Mouse (Mus musculus): ENCODE measurements at regions not wholly inside any gene's neighbourhood (a gene's known extent, or its start where the extent isn't known, plus 50 kb on each side); places are given as distances from the start of the nearest gene placed in this dataset.

DNA sequence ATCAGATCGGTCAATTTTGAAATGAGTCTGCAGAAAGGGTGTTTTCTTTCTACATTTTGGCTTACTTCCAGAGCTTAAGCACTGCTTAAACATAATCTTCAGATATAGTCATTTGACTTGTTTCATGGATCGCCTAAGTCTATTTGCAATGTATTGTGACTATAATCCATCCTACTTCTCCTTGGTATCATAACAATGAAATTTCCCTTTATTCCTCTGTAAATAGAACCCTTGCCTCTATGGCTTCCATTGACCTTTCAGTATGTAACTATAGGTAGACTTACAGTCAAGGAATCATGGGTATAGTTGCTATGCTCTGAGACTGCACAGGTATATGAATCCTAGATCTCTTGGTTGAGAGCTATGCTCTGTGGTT lies 509.0 kb upstream of the Cited2 start:
- no peak for ATAC-seq (ENCODE audit: extremely low read depth, insufficient number of reproducible peaks, low FRiP score, poor library complexity, severe bottlenecking)

DNA sequence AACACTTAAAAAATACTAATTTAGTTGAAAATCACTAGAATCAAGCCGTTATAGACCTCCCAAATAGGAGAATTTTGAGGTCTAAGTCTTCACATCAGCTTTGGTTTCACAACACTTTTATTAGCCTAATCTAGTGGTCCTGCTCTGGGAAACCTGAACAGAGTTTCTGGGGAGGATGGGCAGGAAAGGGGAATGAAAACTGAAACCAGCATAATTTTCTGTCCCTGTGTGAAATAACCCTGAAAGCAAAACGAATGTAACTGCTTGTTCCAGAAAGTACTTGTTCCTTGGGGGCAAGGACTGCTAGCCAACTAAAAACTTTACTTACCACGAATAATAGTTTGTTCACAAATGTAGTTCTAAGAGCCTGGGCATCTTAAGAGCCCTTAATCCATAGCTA lies 508.0 kb upstream of the Cited2 start:
- no peak for ATAC-seq (ENCODE audit: extremely low read depth, insufficient number of reproducible peaks, low FRiP score, poor library complexity, severe bottlenecking)

DNA sequence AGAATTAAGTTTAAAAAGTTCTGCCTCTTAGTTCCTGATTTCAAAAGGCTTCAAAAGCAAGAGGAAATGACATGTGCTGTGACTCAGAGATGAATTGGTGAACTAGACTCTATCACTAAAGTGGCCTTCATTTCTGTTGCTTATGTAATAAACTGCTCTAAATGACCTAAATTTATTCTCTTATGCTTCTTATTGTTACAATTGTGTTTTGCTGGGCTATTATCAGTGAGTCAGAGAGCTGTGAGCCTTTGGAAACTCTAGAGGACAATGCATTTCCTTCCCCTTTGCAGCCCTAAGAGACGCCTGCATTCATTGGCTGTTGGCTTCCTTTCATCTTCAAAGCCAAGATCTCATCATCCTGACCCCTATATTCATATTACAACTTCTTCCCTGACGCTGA lies 501.5 kb upstream of the Cited2 start:
- ATAC-seq (ENCODE audit: extremely low read depth, insufficient number of reproducible peaks, low FRiP score, poor library complexity, severe bottlenecking): peak; percentile 58; the same call in 1 of the 2 replicates

DNA sequence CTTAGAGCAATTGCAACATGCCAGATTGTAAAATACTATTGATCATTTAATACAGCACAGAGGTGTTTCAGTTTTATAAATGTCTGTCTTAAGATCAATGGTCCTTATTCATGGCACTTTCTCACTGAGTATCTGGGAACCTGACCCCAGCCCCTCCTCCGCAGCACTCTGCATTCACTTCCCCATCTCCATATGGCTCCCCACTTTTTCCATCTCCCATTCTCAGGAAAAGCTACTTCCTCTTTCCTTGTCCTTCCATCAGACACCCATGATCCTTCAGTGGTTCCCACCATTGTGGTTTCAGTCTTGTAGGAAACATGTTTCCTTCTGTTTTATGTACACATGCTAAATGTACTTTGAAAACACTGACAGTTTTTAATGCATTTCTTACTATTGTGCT lies 497.3 kb upstream of the Cited2 start:
- ATAC-seq (ENCODE audit: extremely low read depth, insufficient number of reproducible peaks, low FRiP score, poor library complexity, severe bottlenecking): no peak

DNA sequence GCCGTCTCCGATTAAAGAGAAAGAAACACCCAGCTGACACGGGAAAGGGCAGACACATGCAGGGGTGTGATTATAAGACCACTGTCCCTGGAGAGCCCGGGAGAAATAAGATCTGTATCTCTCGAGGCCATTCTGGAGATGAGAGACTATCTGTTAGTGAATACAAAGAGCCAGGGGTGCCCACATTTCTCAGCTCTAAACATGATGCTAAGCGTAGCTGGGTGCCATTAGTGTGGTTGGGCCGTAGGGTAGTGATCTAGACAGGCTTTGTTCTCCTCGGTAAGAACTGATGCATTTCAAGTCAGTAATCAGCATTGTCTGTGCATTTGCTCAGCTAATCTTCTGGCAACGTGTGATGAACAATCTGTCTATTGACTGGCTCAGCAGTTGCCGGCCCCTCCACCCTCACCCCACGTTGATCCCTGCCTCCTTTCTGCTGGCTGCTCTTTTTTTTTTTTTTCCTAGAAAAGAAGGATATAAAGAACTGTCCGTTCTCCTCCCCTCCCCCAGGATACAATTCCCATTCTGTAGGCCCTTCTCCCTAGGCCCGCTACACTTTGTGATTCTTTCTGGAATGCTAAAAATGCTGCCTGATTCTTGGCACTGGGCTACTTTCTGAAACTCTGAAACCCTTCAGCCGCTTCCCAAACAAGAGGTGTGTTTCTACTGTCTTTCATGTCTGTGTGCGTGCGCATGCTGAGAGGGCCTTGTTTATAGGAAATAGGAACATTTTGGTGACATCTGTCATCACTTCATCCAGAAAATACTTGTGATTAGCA lies 492.8 kb upstream of the Cited2 start:
- no peak for ATAC-seq (ENCODE audit: extremely low read depth, insufficient number of reproducible peaks, low FRiP score, poor library complexity, severe bottlenecking)

DNA sequence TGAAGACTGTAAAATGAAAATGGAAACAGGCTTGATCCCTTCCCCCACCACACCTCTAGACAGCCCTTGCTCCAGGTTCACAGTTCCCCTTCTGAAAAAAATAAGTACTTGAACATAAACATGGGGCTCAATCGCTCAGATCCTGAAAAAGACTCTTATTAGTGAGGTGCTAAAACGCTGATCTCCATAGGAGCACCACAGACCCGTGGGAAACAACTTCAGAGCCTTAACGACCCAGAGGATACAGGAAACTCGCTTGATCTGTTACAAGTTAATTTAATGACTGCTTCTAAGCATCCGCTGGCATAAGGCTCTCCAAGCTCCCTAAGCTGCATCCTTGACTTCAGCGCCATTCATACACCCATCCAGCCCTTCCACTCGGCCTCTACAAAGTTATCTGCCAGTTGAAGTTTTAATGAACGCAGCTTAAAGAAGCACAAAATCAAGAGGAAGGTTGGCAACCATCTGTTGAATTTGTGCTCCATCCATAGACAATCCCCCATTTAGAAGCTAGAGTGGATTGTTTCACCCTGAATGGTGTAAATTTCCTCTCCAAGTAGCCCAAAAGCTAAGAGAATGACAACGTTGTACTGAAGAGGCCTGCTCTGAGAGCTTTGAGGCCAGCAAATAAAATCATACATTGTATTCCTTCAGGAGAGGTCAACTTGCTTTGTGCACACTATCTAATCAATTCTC lies 486.9 kb upstream of the Cited2 start:
- no peak for ATAC-seq (ENCODE audit: extremely low read depth, insufficient number of reproducible peaks, low FRiP score, poor library complexity, severe bottlenecking)

DNA sequence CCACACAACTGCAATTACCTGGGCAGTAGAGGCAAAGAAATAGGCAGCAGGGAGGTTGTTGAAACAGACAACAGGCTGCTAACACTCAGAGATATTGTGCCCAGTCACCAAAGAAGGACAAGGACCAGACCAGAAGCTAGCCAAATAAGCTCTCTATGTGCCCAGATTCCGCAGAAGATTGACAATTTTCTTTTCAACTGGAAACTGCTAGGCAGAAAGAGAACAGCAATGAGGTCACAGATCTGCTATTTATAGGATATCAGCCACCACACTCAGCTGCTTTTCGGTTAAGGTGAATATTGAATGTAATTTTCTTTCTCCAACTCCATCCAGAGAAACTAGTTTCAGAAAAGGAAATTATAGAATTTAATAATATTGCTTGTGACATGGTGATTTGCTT lies 486.3 kb upstream of the Cited2 start:
- no peak for ATAC-seq (ENCODE audit: extremely low read depth, insufficient number of reproducible peaks, low FRiP score, poor library complexity, severe bottlenecking)

DNA sequence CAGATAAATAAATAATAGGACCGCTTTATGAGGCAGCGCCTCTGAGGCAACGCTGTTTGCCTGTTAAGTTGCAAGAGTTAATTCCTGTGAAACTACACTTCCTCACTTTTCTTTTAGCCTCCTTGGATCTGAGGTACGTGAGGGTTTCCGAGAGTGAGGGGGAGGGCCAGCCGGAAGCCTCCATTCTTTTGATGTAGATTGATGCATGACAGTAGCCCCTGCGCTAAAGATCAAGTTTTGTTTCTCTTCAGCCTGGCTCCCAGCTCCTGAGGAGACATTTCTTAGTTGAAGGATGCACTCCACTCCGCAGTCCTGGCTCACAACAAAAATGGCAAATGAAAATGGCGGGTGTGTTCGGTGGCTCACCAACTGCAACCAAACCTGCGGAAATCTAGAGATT lies 485.6 kb upstream of the Cited2 start:
- ATAC-seq (ENCODE audit: extremely low read depth, insufficient number of reproducible peaks, low FRiP score, poor library complexity, severe bottlenecking): no peak

DNA sequence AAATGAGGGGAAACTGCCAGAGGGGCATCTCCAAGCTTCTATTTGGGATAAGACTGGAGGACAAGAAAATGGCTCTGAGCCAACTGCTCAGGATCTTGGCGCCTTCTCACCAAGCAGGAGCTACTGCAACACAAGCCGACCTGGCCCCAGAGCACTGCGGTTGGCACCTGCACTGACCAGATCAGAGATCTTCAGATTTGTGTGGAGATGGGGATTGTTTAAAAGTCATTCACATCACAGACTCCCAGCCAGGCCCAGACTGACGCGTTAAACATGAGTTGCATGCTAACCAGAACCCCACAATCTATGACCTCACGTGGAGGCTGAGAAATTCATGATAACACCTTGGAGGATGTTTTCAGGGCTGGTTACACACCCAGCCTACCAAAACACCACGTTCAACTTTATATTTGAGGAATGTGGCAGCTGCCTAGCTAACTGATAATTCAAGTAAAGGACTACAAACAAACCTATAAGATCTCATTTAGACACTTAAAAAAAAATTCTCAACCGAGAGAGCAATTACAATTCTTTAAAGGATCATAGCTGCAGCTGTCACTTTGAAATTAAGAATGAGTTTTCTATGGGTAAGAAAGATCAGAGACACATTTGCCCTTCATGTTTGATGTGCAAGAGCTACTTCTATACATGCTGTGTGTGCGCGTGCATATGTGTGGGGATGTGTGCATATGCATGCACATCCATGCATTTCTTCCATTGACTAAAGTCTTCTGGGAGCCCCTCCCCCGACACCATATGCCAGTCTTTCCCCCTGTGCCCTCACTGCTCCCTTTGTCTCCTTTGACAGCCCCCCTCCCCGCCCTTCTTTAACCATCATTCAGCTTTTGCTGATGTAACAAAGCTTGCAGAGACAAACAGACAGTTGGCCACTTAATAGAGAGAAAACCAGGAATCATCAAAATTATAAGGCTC lies 484.8 kb upstream of the Cited2 start:
- ATAC-seq (ENCODE audit: extremely low read depth, insufficient number of reproducible peaks, low FRiP score, poor library complexity, severe bottlenecking): no peak

DNA sequence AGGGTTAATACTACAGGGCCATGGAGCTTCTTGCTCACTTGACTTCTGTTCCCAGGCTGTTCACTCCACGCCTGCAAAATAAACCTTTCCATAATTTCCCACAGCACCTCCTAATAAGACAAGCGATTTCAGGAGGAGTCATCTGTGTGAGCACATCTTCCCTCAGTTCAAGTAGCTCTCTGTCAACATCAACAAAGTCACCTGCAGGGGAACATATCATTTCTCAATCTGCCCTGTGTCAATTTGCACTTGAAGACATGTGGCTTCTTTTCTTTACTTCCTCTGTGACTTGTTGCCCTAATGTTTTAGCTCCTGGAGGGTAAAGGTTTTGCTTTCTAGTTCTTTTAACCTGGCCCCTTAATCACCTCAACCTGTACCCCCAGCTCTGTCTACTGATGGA lies 474.7 kb upstream of the Cited2 start:
- ATAC-seq (ENCODE audit: extremely low read depth, insufficient number of reproducible peaks, low FRiP score, poor library complexity, severe bottlenecking): no peak

DNA sequence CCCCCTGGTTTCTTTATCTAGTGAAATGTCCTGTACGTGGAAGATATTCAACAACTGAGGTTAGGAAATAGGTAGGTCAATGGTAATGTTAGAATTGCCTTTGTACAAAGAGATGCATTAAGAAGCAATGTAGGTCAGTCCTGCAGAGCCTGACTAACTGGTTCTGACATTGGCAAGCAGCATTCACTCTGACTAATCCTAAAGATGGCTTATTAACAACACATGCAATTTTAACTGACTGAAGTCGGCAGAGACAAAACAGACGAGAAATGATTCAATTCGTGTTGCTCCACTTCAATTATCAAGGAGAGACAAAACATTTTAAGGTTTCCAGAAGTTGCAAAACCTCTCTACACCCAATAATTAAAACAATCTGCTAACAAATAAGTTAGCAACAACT lies 470.0 kb upstream of the Cited2 start:
- ATAC-seq (ENCODE audit: extremely low read depth, insufficient number of reproducible peaks, low FRiP score, poor library complexity, severe bottlenecking): no peak

DNA sequence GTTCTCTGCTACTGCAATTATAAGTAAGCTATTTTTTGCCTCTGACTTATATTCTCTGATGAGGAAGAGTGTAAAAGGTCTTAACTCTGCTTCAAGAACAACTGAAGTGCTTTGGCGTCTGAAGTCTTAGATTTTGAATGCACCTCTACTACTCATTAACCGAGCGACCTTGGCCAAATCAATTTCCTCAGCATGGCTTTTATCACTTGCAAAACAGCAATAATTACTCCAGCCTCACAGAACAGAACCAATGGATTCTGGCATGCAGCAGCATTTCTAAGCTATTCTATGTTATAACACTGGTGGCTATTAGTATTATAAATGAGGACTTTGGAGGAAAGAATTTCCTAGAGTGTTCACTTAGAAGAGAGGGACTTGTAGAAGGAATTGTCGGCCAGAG lies 462.9 kb upstream of the Cited2 start:
- ATAC-seq (ENCODE audit: extremely low read depth, insufficient number of reproducible peaks, low FRiP score, poor library complexity, severe bottlenecking): no peak

DNA sequence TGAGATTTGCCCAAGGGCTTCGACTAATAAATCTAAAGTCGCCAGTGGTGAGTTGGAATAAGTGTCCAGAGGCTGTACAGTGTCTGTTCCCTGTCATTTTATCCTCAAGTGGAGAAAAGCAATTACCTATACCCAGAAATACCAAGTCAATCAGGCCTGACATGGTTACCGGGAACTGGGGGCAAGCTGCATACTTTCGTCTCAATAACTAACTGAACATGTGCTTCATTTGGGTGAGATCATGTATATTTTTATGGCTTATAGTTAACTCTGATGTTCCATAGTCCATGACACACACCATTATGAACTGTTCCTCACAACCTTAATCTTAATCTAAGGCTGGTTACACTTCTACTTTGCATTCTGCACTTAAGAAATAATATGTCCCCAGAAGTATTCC lies 462.4 kb upstream of the Cited2 start:
- no peak for ATAC-seq (ENCODE audit: extremely low read depth, insufficient number of reproducible peaks, low FRiP score, poor library complexity, severe bottlenecking)

DNA sequence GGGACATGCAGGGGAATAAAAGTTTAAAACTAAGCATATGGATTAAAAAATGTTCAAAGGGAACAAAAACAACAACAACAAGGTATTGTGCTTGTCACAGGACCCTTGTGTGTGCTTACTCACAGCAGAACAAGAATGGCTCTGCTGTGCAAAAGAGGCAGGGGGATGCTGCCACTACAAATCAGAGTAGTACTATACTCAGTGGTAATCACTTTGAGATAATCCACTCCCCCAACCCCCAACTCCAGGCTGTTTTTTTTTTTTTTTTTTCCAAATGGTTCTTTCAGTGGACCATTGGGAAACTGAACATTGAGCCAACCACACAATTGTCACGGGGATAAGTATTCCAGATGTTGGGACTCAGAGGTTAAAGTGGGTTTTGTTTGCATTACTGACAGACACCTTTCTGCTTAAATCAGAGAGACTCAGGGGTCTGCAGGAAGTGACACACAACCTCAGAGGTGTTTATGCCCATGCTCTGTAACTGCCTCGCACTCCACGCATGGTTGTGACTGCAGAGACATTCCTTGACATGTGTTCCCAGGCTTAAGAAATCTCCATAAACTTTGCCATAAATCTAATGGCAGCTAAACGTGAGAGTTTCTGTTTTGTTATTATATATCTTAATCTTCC lies 461.7 kb upstream of the Cited2 start:
- ATAC-seq (ENCODE audit: extremely low read depth, insufficient number of reproducible peaks, low FRiP score, poor library complexity, severe bottlenecking): no peak

DNA sequence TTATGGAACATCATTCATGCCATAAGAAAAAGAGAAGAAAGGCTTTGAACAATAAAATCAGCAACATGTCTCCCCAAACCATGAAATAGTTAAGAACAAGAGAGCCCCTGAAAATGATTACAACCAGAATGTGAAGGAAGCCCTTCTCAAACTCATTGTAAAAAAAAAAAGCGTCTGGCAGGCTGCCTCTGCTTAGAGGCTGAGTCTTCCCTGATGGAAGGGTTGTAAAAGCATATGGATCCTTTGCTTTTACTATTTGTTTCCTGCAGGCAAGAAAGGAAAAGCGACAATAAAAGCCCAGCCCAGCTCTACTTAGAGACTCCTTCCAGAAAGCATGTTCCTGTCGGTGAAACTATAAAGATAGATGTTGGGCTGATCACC lies 461.2 kb upstream of the Cited2 start:
- no peak for ATAC-seq (ENCODE audit: extremely low read depth, insufficient number of reproducible peaks, low FRiP score, poor library complexity, severe bottlenecking)

DNA sequence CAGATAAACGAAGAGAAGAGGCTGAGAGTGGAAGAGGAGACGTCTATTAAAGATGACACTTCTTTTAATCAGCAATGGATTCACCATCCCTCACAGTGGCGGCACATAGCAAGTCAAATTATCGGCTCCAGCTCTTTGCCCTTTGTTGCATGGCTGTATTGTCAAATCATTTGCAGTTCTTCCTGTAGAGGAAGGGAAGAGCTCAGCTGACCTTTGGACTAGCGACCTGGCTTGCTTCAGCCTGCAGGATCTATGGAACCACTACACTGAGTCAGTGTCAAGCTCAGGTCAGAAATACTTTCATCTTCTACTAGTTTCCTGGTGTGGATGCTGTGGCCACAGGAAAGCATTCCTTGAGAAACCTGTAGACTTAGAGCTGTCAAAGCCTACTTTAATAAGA lies 450.4 kb upstream of the Cited2 start:
- no peak for ATAC-seq (ENCODE audit: extremely low read depth, insufficient number of reproducible peaks, low FRiP score, poor library complexity, severe bottlenecking)

DNA sequence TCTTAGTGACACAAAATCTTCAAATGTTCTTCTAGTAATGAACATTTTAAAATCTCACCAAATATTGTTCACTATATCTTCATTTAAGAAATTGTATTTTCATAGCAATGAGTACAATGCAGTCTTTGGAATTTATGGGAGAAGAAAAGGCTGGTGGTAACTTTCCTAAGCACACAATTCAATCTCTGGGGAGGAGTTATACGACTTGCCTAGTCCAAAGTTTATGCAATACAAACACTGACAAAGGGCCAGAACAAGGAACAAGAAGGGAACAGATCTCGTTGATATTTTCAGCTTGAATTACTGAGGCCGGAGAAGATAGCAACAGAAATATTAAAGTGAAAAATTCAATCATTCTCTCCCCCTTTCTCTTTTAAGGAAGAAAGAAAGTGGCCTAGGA lies 449.2 kb upstream of the Cited2 start:
- ATAC-seq (ENCODE audit: extremely low read depth, insufficient number of reproducible peaks, low FRiP score, poor library complexity, severe bottlenecking): no peak

DNA sequence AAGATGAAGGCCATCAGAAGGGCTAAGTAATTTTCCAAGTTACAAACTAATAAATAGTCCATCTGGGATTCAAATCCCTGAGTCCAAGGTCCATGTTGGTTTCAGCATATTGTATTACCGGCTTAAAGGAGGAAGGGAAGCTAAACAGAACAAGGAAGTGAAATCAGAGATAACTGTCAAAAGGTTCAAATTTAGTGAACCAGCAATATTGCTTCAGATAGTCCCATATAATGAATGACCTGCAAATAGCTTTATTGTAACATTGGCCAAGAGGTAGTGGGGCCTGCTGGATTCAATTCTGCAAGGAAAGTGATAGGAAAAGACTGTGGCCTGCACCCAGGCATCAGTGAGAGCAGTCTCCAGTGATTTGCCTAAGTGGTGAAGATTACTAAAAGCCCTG lies 447.8 kb upstream of the Cited2 start:
- no peak for ATAC-seq (ENCODE audit: extremely low read depth, insufficient number of reproducible peaks, low FRiP score, poor library complexity, severe bottlenecking)

DNA sequence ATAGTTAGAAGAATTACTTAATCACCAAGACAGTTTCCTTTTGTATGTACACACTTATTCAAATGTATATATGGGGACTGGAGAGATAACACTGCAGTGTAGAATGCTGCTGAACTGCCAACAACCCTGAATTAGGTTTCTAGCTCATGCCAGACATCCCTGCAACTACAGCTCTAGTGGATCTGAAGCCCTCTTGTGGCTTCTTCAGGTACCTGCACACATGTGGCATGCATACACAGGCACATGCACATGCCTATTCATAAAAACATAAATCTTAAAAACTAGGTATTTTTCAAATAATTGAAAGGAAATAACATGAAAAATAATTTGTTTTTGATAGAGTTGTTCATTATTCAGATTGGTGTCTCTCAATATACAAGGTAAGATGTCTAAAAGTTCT lies 445.1 kb upstream of the Cited2 start:
- no peak for ATAC-seq (ENCODE audit: extremely low read depth, insufficient number of reproducible peaks, low FRiP score, poor library complexity, severe bottlenecking)

All from neutrophil, adult 5-6 weeks (primary cell).